Mouse (Mus musculus): Measurements from ENCODE around the gene Gm3558. TPM values are rescaled to one million over a fixed set of nuclear protein-coding genes. Genes with fewer than 3 reads are reported as not detected.
"Not testable (repeated sequence)": the region's sequence is repeated elsewhere in the genome, so short reads cannot be mapped to it uniquely, and the experiment has no call there.

Gene Gm3558
- total RNA-seq (2014; rRNA removed) (2.9 and 3.3 TPM in 2 replicates), polyA plus RNA-seq (2015; fragmentation: Nextera tagmentation; extraction: Ambion mirVana) (4.5 and 5.6 TPM in 2 replicates)

DNA sequence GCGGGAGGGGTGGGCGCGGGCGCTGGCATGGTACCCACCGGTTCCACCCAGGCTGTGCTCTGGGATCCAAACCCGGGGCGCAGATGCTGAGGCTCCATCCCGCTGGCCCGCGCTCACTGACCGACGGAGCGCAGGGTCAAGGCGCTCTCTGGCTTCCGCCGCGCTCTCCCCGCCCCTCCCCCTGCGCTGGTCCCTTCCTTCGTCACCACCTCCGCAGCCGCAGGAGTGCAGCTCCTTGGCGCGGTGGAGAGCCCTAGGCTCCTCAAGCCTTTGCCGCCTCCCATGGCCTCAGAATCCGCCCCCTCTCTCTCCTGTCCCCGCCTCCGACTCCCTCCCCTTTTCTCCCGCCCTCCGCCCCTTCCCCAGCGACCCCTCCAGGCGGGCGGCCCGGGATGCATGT is at the start of gene Gm3558:
Gene Gm3558 (minus strand): TSS at position 185 of the 400 bp plus-strand sequence.
- not testable (repeated sequence) for H3K27me3 ChIP-seq (ENCODE audit: insufficient read depth, low read length); DNase-seq; H3K9me3 ChIP-seq (ENCODE audit: low read length); H3K36me3 ChIP-seq (ENCODE audit: insufficient read depth); H3K27ac ChIP-seq (ENCODE audit: low read depth, low read length); H3K4me1 ChIP-seq (ENCODE audit: insufficient read depth)
- peak; percentile 48; the same call in 1 of the 2 replicates for ATAC-seq
- Histone ChIP-seq H3K9ac (peak within 1 kb of the TSS; percentile 51), H3K4me3 (ENCODE audit: low read depth, low read length) (peak within 1 kb of the TSS; percentile 35), H3K4me2 (ENCODE audit: low read depth) (peak within 1 kb of the TSS; percentile 65)
- no CpG with 5 or more reads among the region's 34 CpGs for WGBS

DNA sequence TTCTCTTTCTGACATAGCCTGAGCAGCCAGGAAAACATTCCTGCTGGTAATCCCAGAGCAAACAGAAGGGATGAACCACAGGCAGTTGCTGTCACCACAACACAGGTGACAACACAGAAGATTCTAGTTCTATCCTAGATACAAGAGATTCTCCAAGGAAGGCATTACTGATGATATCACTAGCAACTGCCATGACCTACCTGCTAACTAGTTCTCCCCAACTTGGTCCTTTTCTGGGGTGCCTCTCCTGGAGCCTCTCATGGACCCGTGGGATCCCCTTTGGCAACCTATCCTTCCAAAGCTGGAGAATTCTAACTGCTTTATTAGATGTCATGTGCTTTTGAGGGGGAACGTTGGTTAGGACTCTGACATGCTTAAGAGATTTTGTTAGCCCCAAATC is 27.1 kb upstream of the Gm3558 start, which contains the start of gene Gm10338:
Gene Gm10338 (minus strand): TSS at position 101 of the 400 bp plus-strand sequence.
- WGBS = no CpG with 5 or more reads among the region's 2 CpGs
- H3K9ac ChIP-seq; H3K4me1 ChIP-seq (ENCODE audit: insufficient read depth); H3K4me3 ChIP-seq (ENCODE audit: low read depth, low read length); H3K27me3 ChIP-seq (ENCODE audit: insufficient read depth, low read length); H3K36me3 ChIP-seq (ENCODE audit: insufficient read depth); DNase-seq; H3K9me3 ChIP-seq (ENCODE audit: low read length); H3K4me2 ChIP-seq (ENCODE audit: low read depth); ATAC-seq; H3K27ac ChIP-seq (ENCODE audit: low read depth, low read length): not testable (repeated sequence)

DNA sequence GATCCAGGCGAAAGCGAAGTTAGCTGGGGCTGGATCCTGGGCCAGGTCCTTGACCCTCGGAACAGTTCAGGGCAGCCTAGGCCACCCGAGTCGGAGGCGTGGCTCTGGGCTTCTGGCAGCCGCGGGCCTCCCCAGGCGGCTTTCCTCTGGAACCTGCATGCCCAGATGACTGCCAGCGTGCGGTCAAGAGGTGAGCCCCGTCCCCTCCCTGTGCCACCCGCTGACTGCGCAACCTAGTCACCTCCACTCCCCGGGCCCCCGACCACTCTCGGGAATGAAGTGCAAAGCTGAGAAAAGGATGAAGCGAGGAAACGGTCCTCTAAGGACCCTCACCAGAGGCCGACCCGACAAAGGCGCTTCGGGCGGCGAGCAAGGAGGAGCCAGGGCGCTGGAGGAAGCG is 476 bp downstream of the Gm3558 start:
- H3K27me3 ChIP-seq (ENCODE audit: insufficient read depth, low read length); H3K36me3 ChIP-seq (ENCODE audit: insufficient read depth); H3K27ac ChIP-seq (ENCODE audit: low read depth, low read length); H3K9me3 ChIP-seq (ENCODE audit: low read length); ATAC-seq; H3K4me1 ChIP-seq (ENCODE audit: insufficient read depth): not testable (repeated sequence)
- 1% methylated on average over 18 of the region's 27 CpGs for WGBS
- peak overlapping the region; percentile 51 for H3K9ac ChIP-seq
- peak overlapping the region; percentile 35 for H3K4me3 ChIP-seq (ENCODE audit: low read depth, low read length)
- peak; percentile 1 for DNase-seq
- H3K4me2 ChIP-seq (ENCODE audit: low read depth) = peak overlapping the region; percentile 65

DNA sequence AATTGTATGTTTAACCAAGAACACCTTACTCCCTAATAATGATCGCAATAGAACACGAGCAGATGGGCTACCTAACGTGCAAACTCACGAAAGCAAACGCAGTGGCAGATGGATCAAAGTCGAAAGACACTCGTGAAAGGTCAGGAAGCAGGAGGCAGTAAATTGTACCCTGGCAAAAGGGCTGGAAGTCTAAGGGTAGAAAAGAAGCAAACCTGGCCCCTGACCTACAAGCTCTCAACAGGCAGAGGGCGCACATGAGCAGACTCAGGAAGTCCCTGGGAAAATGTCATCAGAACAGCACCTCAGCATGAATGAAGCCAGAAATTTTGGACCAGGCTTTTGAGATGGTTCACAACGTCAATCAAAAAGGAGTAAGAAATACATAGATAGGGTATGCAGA is 1.1 kb downstream of the Gm3558 start:
- not testable (repeated sequence) for H3K4me2 ChIP-seq (ENCODE audit: low read depth); H3K4me1 ChIP-seq (ENCODE audit: insufficient read depth); H3K27ac ChIP-seq (ENCODE audit: low read depth, low read length); ATAC-seq; H3K27me3 ChIP-seq (ENCODE audit: insufficient read depth, low read length); H3K4me3 ChIP-seq (ENCODE audit: low read depth, low read length); DNase-seq; H3K9me3 ChIP-seq (ENCODE audit: low read length); H3K9ac ChIP-seq; H3K36me3 ChIP-seq (ENCODE audit: insufficient read depth)
- peak; percentile 26; the same call in 1 of the 2 replicates for TF ChIP-seq CTCF (IDR thresholded peaks at IDR 0.05; ENCODE audit: low read depth)
- 1% methylated on average over 5 of the region's 9 CpGs for WGBS

Other genes starting within 250 kb of the Gm3558 start
- not detected in 2 replicates for gene Gm5797, start 236.2 kb downstream of the Gm3558 start, total RNA-seq (2014; rRNA removed)
- gene Gm5797, start 236.2 kb downstream of the Gm3558 start, polyA plus RNA-seq (2015; fragmentation: Nextera tagmentation; extraction: Ambion mirVana) = not detected in 2 replicates
- gene Gm8374, start 203.4 kb downstream of the Gm3558 start, total RNA-seq (2014; rRNA removed) = not detected in 2 replicates
- gene Gm8374, start 203.4 kb downstream of the Gm3558 start, polyA plus RNA-seq (2015; fragmentation: Nextera tagmentation; extraction: Ambion mirVana) = not detected in 2 replicates
- gene Gm3755, start 117.6 kb downstream of the Gm3558 start, total RNA-seq (2014; rRNA removed) = 0.54 TPM in 1 of 2 replicates, not detected in the other
- 0.10 TPM in 1 of 2 replicates, not detected in the other for gene Gm3755, start 117.6 kb downstream of the Gm3558 start, polyA plus RNA-seq (2015; fragmentation: Nextera tagmentation; extraction: Ambion mirVana)
- 10.6 and 12.8 TPM in 2 replicates for gene Gm3752, start 84.8 kb downstream of the Gm3558 start, total RNA-seq (2014; rRNA removed)
- 18.6 and 18.8 TPM in 2 replicates for gene Gm3752, start 84.8 kb downstream of the Gm3558 start, polyA plus RNA-seq (2015; fragmentation: Nextera tagmentation; extraction: Ambion mirVana)
- not detected in 2 replicates for gene Gm10338, start 27.0 kb upstream of the Gm3558 start, total RNA-seq (2014; rRNA removed)
- gene Gm10338, start 27.0 kb upstream of the Gm3558 start, polyA plus RNA-seq (2015; fragmentation: Nextera tagmentation; extraction: Ambion mirVana) = not detected in 2 replicates
- not detected in 2 replicates for gene Gm10128, start 75.4 kb upstream of the Gm3558 start, total RNA-seq (2014; rRNA removed)
- gene Gm10128, start 75.4 kb upstream of the Gm3558 start, polyA plus RNA-seq (2015; fragmentation: Nextera tagmentation; extraction: Ambion mirVana) = not detected in 2 replicates
- gene Gm26661, start 223.0 kb upstream of the Gm3558 start, total RNA-seq (2014; rRNA removed) = not detected in 2 replicates
- not detected in 2 replicates for gene Gm26661, start 223.0 kb upstream of the Gm3558 start, polyA plus RNA-seq (2015; fragmentation: Nextera tagmentation; extraction: Ambion mirVana)
- gene Flnb, start 249.4 kb upstream of the Gm3558 start, total RNA-seq (2014; rRNA removed) = 18.6 and 22.5 TPM in 2 replicates
- gene Flnb, start 249.4 kb upstream of the Gm3558 start, polyA plus RNA-seq (2015; fragmentation: Nextera tagmentation; extraction: Ambion mirVana) = 1.3 and 2.3 TPM in 2 replicates